Mouse (Mus musculus) embryonic facial prominence, embryonic 13.5 days (tissue): ENCODE results near the gene Uqcrh. TPM values are rescaled to one million over a fixed set of nuclear protein-coding genes. Genes with fewer than 3 reads are reported as not detected.
A peak's percentile ranks its signal among the peaks of the same experiment; 100 is the strongest.

Source experiments
- ATAC-seq: fragments of 200-750 bp; cut with Nextera tagmentation; 2 replicates; pipeline ENCODE4 v1.8.0; 2017; ENCODE audit warnings: low read depth; ENCODE audit not compliant: insufficient number of reproducible peaks, insufficient read depth, low FRiP score, low TSS enrichment
- H3K27ac ChIP-seq: fragments of 300-500 bp; sonication (generic); 2 replicates; pipeline ENCODE4 v1.5.1; 2015; ENCODE audit warnings: moderate library complexity, mild to moderate bottlenecking, inconsistent platforms
- H3K27me3 ChIP-seq: fragments of 300-500 bp; sonication (generic); 2 replicates; pipeline ENCODE4 v1.6.1; 2015; ENCODE audit warnings: mild to moderate bottlenecking, inconsistent platforms
- H3K36me3 ChIP-seq: fragments of 300-500 bp; sonication (generic); 2 replicates; pipeline ENCODE4 v1.6.1; 2015; ENCODE audit warnings: mild to moderate bottlenecking, inconsistent platforms
- H3K4me1 ChIP-seq: fragments of 300-500 bp; sonication (generic); 2 replicates; pipeline ENCODE4 v1.6.1; 2015; ENCODE audit warnings: inconsistent platforms
- H3K4me2 ChIP-seq: fragments of 300-500 bp; sonication (generic); 2 replicates; pipeline ENCODE4 v1.6.1; 2015; ENCODE audit warnings: moderate library complexity, mild to moderate bottlenecking, inconsistent platforms
- H3K4me3 ChIP-seq: fragments of 300-500 bp; sonication (generic); 2 replicates; pipeline ENCODE4 v1.5.1; 2015; ENCODE audit warnings: mild to moderate bottlenecking, inconsistent platforms
- H3K9ac ChIP-seq: fragments of 300-500 bp; sonication (generic); 2 replicates; pipeline ENCODE4 v1.6.1; 2015; ENCODE audit warnings: mild to moderate bottlenecking, inconsistent platforms
- H3K9me3 ChIP-seq: fragments of 300-500 bp; sonication (generic); 2 replicates; pipeline ENCODE4 v1.6.1; 2016; ENCODE audit warnings: inconsistent platforms
- WGBS: fragments of 180-500 bp; shearing (Covaris S2); methylation state at CpG from one replicate; pipeline ENCODE4 v1.1.7; 2015; ENCODE audit warnings: mixed read lengths; 5-methylcytosine and 5-hydroxymethylcytosine counted together
- polyA plus RNA-seq: library from polyadenylated mRNA; unstranded; fragments of >200 nt; fragmentation: Nextera tagmentation; extraction: Ambion mirVana; gene quantifications from 2 replicates; pipeline ENCODE4 v1.2.1, GENCODE M21; 2015

Uqcrh gene
- polyA plus RNA-seq, 1 experiment from 2014 or later: 479 TPM

GRCm38 (mm10) chr4:116077240-116078095 is 2.6 kb upstream of the Uqcrh start:
- H3K4me3 ChIP-seq: peak overlapping the region; percentile 87
- no peaks in the 10 kb centered on the region for H3K27me3 ChIP-seq
- H3K9me3 ChIP-seq: no peaks in the 10 kb centered on the region
- no peak for ATAC-seq
- peak overlapping the region; percentile 90 for H3K4me2 ChIP-seq
- H3K27ac ChIP-seq: peak overlapping the region; percentile 98; the same call in 1 of the 2 replicates
- H3K4me1 ChIP-seq: peaks cover 26% of the 10 kb centered on the region
- H3K9ac ChIP-seq: peak overlapping the region; percentile 98
- H3K36me3 ChIP-seq: peaks cover 31% of the 10 kb centered on the region
- WGBS: 67% methylated on average over 3 of the region's 3 CpGs

- peak overlapping the region; percentile 98 for H3K27ac ChIP-seq
- ATAC-seq: peak; percentile 45; the same call in 1 of the 2 replicates
Observed at GRCm38 (mm10) chr4:116076369-116077231, 1.7 kb upstream of the Uqcrh start.

GRCm38 (mm10) chr4:116075631-116076368 is 929 bp upstream of the Uqcrh start:
- under 1% methylated on average over 76 of the region's 77 CpGs for WGBS

More at GRCm38 (mm10) chr4:116076369-116077231, 1.7 kb upstream of the Uqcrh start:
- peaks cover 22% of the 10 kb centered on the region for H3K36me3 ChIP-seq
- H3K4me2 ChIP-seq: peak overlapping the region; percentile 90
- peak overlapping the region; percentile 87 for H3K4me3 ChIP-seq
- H3K9me3 ChIP-seq: no peaks in the 10 kb centered on the region
- WGBS: 3% methylated on average over 37 of the region's 37 CpGs
- peaks cover 26% of the 10 kb centered on the region for H3K4me1 ChIP-seq
- peak overlapping the region; percentile 98 for H3K9ac ChIP-seq
- no peaks in the 10 kb centered on the region for H3K27me3 ChIP-seq

DNA sequence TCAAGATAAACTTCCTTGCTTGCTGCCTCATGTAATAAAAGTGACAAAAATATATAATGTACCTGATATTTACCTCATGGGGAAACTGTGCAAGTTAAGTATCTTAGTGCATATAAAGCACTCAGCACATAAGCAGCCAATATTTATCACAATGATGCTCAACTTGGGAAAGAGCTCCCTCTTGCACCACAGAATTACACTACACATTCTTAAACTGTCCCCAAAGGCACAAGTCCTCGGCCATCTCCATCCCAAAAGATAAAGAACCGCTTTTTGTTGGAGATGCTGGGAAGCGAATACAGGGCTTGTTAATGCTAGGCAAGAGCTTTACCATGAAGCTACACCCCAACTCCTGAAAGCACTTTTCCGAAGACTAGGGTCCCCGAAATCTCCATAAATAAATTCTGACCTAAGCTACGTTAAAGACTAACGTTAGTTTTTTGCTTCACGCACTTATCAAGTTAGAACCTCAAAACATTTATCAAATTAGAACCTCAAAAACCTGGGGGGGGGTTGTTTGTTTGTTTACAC is 661 bp downstream of the Uqcrh start:
- no peak for ATAC-seq
- peak overlapping the region; percentile 98 for H3K27ac ChIP-seq
- WGBS: under 1% methylated on average over 8 of the region's 8 CpGs

More at GRCm38 (mm10) chr4:116075631-116076368, 929 bp upstream of the Uqcrh start:
- H3K4me3 ChIP-seq: peak overlapping the region; percentile 87
- H3K36me3 ChIP-seq: peaks cover 14% of the 10 kb centered on the region
- no peaks in the 10 kb centered on the region for H3K9me3 ChIP-seq
- ATAC-seq: peak; percentile 69
- peak overlapping the region; percentile 90 for H3K4me2 ChIP-seq
- H3K4me1 ChIP-seq: peaks cover 26% of the 10 kb centered on the region
- no peaks in the 10 kb centered on the region for H3K27me3 ChIP-seq
- peak overlapping the region; percentile 98 for H3K9ac ChIP-seq
- peak overlapping the region; percentile 98 for H3K27ac ChIP-seq

DNA sequence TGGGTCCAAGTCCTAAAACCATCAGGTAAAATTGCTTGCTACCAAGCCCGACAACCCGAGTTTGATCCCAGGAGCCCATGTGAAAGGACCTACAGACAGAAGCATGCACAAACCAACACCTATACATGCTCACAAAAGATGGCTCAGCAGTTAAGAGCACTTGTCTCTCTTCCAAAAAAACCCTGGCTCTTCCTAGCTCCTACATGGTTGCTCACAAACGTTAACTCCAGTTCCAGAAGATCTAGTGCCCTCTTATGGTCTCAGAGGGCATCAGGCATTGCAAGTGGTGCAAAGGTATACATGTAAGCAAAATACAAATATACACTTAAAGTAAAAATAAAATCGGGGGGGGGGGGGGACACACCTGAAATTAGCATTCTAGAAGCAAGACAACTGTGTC is 1.7 kb downstream of the Uqcrh start:
- peaks cover 20% of the 10 kb centered on the region for H3K36me3 ChIP-seq
- H3K9ac ChIP-seq: no peak overlapping the region; the same call in 1 of the 2 replicates
- H3K27ac ChIP-seq: no peak overlapping the region
- no peaks in the 10 kb centered on the region for H3K9me3 ChIP-seq
- H3K4me2 ChIP-seq: peak overlapping the region; percentile 90
- H3K27me3 ChIP-seq: no peaks in the 10 kb centered on the region
- peaks cover 26% of the 10 kb centered on the region for H3K4me1 ChIP-seq
- WGBS: 61% methylated on average over 4 of the region's 4 CpGs
- H3K4me3 ChIP-seq: no peak overlapping the region
- ATAC-seq: no peak

More for the DNA sequence above, 661 bp downstream of the Uqcrh start:
- Histone ChIP-seq H3K4me1 (peaks cover 26% of the 10 kb centered on the region), H3K27me3 (no peaks in the 10 kb centered on the region), H3K36me3 (peaks cover 12% of the 10 kb centered on the region), H3K9me3 (no peaks in the 10 kb centered on the region), H3K4me2 (peak overlapping the region; percentile 90), H3K9ac (peak overlapping the region; percentile 98), H3K4me3 (peak overlapping the region; percentile 87)

DNA sequence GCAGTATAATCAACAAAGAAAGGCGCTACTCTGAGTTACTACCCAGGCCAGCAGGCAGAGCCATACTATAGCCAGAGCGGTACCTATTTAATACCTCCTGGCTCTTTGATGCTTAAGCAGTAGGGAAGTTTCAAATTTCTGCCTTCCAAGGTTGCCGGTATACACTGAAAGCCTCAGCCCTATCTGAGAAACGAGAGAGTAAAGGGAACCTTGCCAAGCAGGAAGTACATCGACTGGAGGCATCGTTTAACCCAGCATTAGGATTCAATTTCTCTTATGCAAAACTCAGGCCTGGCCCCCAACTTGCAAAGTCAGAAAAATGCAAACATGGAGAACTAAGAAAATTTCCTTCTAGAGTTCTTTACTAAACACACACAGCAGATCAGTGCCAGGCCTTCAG is 4.8 kb downstream of the Uqcrh start:
- Histone ChIP-seq H3K4me2 (no peak overlapping the region), H3K4me3 (no peak overlapping the region), H3K27me3 (no peaks in the 10 kb centered on the region), H3K4me1 (peaks cover 14% of the 10 kb centered on the region), H3K9ac (no peak overlapping the region), H3K27ac (no peak overlapping the region), H3K36me3 (peaks cover 46% of the 10 kb centered on the region), H3K9me3 (no peaks in the 10 kb centered on the region)
- ATAC-seq: no peak
- WGBS: 59% methylated on average over 6 of the region's 6 CpGs

DNA sequence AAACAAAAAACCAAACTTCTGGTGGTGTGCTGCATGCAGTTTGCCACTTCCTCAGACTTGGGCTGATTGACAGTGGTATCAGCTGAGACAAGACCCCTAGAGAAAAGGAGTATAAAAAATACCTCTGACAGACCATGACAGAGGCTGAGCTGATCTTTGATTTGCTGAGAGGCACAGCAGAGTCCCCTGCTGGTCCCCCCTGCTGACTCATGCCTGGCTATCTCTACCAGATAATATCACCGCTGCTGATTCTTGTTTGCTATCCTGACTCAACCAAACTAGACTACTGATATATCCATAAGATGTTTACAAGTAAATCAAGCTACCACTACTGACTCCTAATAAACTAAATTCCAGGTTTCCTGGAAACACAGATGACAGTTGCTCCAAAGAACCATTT is 11.0 kb downstream of the Uqcrh start:
- ATAC-seq: no peak
- WGBS: 61% methylated on average over 1 of the region's 1 CpGs

DNA sequence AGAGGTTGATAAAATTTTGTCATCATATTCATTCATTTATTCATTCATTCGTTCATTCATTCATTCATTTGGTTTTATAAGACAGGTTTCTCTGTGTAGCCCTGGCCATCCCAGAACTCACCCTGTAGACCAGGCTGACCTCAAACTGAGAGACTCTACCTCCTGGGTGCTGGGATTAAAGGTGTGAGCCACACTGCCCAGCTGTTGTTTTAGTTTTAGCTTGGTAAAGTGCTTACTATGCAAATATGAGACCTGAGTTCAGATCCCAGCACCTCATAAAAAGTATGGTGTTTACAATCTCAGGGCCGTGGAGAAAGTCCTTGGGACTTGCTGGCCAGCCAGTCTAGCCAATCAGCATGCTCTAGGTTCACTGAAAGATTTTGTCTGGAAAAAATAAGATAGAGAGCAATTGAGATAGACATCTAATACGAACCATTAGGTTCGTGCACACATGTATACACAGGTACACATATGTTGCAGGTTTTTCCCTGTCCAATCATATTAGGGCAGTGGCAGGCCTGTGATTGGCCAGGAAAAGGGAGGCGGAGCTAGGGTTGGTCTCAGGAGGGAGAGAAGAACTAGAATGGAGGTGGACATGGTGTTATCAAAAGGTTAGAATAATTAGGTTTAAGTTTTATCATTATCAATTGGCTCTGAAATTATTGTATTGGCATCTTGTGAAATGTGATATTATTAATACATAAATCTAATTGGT is 15.7 kb downstream of the Uqcrh start:
- Histone ChIP-seq H3K4me3 (no peak overlapping the region), H3K9ac (no peak overlapping the region), H3K9me3 (no peaks in the 10 kb centered on the region), H3K27me3 (no peaks in the 10 kb centered on the region), H3K36me3 (no peaks in the 10 kb centered on the region), H3K4me2 (no peak overlapping the region), H3K4me1 (0 out of 2 replicates have a peak, but pooled peaks cover 2% of the 10 kb centered on the region), H3K27ac (no peak overlapping the region)
- no peak for ATAC-seq
- 78% methylated on average over 5 of the region's 5 CpGs for WGBS

More for the DNA sequence above, 11.0 kb downstream of the Uqcrh start:
- no peak overlapping the region for H3K4me2 ChIP-seq
- peaks cover 32% of the 10 kb centered on the region for H3K36me3 ChIP-seq
- H3K27ac ChIP-seq: no peak overlapping the region
- H3K27me3 ChIP-seq: no peaks in the 10 kb centered on the region
- no peaks in the 10 kb centered on the region for H3K9me3 ChIP-seq
- no peaks in the 10 kb centered on the region for H3K4me1 ChIP-seq
- H3K9ac ChIP-seq: no peak overlapping the region
- no peak overlapping the region for H3K4me3 ChIP-seq

GRCm38 (mm10) chr4:116057559-116057958 is 17.3 kb downstream of the Uqcrh start:
- H3K4me1 ChIP-seq: peaks cover 8% of the 10 kb centered on the region; the same call in 1 of the 2 replicates
- H3K9ac ChIP-seq: no peak overlapping the region
- 3% methylated on average over 1 of the region's 1 CpGs for WGBS
- H3K36me3 ChIP-seq: no peaks in the 10 kb centered on the region
- H3K4me2 ChIP-seq: no peak overlapping the region
- H3K9me3 ChIP-seq: no peaks in the 10 kb centered on the region
- no peak overlapping the region for H3K27ac ChIP-seq
- H3K4me3 ChIP-seq: no peak overlapping the region
- H3K27me3 ChIP-seq: no peaks in the 10 kb centered on the region
- ATAC-seq: no peak

GRCm38 (mm10) chr4:116053399-116053961 is 21.4 kb downstream of the Uqcrh start, which contains the start of gene Nsun4:
Gene Nsun4, minus strand, starts transcription at chr4:116053876.
- H3K4me3 ChIP-seq: peak within 1 kb of the TSS; percentile 63
- peak within 1 kb of the TSS; percentile 94 for H3K27ac ChIP-seq
- peaks cover 11% of the 10 kb centered on the region for H3K4me1 ChIP-seq
- ATAC-seq: peak; percentile 87
- no peaks in the 10 kb centered on the region for H3K9me3 ChIP-seq
- H3K4me2 ChIP-seq: peak within 1 kb of the TSS; percentile 84
- H3K36me3 ChIP-seq: peaks cover under 1% of the 10 kb centered on the region; the same call in 1 of the 2 replicates
- no peaks in the 10 kb centered on the region for H3K27me3 ChIP-seq
- under 1% methylated on average over 35 of the region's 35 CpGs for WGBS
- peak within 1 kb of the TSS; percentile 73 for H3K9ac ChIP-seq
